Mouse (Mus musculus) erythroblast, embryonic 14.5 days (primary cell): ENCODE results near the gene Srd5a3. TPM values are rescaled to one million over a fixed set of nuclear protein-coding genes. Genes with fewer than 3 reads are reported as not detected.
"Not testable (repeated sequence)": the region's sequence is repeated elsewhere in the genome, so short reads cannot be mapped to it uniquely, and the experiment has no call there.

ENCODE experiments used
- H3K27me3 ChIP-seq: 2 replicates; pipeline ENCODE4 v1.6.1; 2012; ENCODE audit warnings: inconsistent platforms; ENCODE audit not compliant: control insufficient read depth
- H3K36me3 ChIP-seq: 2 replicates; pipeline ENCODE4 v1.6.1; 2012; ENCODE audit warnings: mild to moderate bottlenecking, inconsistent platforms; ENCODE audit not compliant: control insufficient read depth
- H3K4me1 ChIP-seq: 2 replicates; pipeline ENCODE4 v1.6.1; 2012; ENCODE audit warnings: inconsistent platforms; ENCODE audit not compliant: control insufficient read depth
- H3K4me3 ChIP-seq: replicated peaks from 2 replicates; pipeline ENCODE3; 2012; ENCODE audit warnings: moderate library complexity, mild to moderate bottlenecking, inconsistent platforms
- H3K9me3 ChIP-seq: 2 replicates; pipeline ENCODE4 v1.6.1; 2012; ENCODE audit warnings: low read length, inconsistent platforms, mixed read lengths; ENCODE audit not compliant: control insufficient read depth
- GATA1 ChIP-seq: IDR thresholded peaks from 2 replicates; pipeline ENCODE4 v1.6.1; 2012; ENCODE audit warnings: low read length, inconsistent platforms, mixed read lengths
- TAL1 ChIP-seq: IDR thresholded peaks from 3 replicates; pipeline ENCODE4 v1.6.1; 2012; ENCODE audit warnings: low read length, inconsistent platforms, mixed read lengths
- polyA plus RNA-seq: library from polyadenylated mRNA; stranded (reverse); fragments of >175 nt; gene quantifications from 2 replicates; pipeline ENCODE4 v1.2.3, GENCODE M21; 2012

The Srd5a3 gene
- 4.1 and 4.6 TPM in 2 replicates for polyA plus RNA-seq

DNA sequence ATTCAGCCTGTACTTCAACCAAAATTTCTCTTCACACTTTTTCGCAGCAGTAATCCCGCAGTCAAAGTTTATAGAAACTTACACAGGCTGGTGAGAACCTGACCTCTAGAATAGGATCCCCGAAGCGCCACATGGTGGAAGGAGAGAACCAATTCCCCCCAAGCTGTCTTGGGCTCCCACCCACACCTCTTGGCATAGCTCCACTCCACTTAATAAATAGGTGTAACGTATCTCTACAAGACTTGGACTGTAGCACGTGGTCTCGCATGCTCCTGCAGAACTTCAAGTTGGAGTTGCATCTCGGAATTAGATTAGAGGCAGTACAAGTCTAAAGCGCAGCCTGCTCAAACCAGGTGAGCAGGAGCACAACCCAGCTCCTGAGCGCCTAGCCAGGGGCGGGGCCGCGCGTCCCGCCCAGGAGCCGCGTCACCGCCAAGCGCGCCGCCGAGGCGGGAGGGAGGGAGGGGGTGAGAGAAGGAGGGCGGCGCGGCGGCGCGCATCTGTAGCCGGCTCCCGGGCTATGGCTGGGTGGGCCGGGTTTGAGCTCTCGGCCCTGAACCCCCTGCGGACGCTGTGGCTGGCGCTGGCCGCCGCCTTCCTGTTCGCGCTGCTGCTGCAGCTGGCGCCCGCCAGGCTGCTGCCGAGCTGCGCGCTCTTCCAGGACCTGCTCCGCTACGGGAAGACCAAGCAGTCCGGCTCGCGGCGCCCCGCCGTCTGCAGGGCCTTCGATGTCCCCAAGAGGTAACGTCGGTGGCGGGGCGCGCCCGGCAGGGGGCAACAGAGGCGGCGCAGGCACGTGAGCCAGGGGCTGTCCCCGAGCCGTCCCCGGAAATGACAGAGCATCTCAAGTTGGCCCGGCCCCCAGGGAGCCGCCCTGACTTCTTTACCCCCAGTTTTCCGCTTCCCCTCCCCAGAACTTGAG is at the start of gene Srd5a3:
TSS of gene Srd5a3 (plus strand) at position 464 of the 922 bp plus-strand sequence.
- peaks cover 7% of the 10 kb centered on the region for H3K36me3 ChIP-seq
- TF ChIP-seq GATA1 (no peak), TAL1 (no peak)
- H3K27me3 ChIP-seq = no peaks in the 10 kb centered on the region
- peaks cover 3% of the 10 kb centered on the region; the same call in 1 of the 2 replicates for H3K9me3 ChIP-seq
- peaks cover 56% of the 10 kb centered on the region for H3K4me1 ChIP-seq
- peak within 1 kb of the TSS; percentile 89 for H3K4me3 ChIP-seq

DNA sequence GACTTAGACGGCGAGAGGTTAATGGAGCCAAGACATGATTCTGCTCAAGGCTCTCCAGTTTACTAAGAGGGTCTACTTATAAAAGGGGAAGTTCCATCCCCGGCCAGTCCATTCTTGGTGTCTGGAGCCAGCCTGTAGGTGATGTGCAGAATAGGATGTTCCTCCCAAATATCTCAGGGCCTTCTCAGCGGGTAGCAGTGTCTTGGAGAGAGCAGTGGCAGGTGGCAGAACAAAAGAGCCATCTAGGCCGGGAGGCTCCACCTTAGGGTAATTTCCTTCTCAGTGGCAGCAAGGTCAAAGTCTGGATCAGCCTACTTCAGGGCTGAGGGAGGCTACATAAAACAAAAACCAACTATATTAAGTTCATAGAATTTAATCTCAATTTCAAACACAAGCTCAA is 36.3 kb upstream of the Srd5a3 start:
- H3K36me3 ChIP-seq, H3K4me1 ChIP-seq, H3K27me3 ChIP-seq, H3K4me3 ChIP-seq, H3K9me3 ChIP-seq: not testable (repeated sequence)

DNA sequence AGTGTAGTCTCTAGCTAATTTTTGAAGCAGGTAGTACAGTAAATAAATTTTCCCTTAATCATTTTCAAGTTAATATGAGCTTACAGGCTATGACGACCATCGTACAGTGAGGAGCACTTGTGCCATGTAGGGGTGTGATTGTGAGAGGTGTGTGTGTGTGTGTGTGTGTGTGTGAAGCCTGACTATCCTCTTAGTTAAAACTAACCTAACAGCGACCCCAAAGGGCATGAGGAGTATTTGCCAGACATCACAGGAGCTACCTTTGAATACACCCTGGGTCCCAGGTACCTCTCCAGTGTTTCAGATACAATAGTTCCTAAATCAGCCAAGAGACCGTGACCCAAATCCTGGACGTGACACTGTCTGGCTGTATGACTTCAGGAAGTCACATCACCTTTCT is 32.8 kb upstream of the Srd5a3 start:
- Histone ChIP-seq H3K4me1 (no peaks in the 10 kb centered on the region), H3K9me3 (no peaks in the 10 kb centered on the region), H3K36me3 (no peaks in the 10 kb centered on the region), H3K27me3 (no peaks in the 10 kb centered on the region), H3K4me3 (no peak overlapping the region)
- TF ChIP-seq TAL1 = no peak
- no peak for TF ChIP-seq GATA1

DNA sequence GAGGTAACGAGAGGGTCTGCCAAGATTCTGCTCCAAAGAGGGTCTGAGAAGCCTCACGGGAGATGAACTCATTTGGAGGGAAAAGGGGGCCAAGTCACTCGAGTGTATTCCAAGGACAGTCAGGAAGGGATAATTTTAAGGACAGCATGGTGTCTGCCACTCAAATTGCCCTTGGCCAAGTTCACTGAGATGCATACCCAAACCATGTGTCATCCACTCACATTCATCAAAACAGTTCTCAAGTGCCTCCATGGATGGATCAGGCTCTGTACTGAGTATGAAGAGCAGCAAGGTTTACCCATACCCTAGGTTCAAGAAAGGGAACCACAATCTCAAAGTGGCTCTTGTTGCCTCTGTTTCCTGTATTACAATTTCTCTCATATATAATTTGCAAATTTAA is 31.6 kb upstream of the Srd5a3 start:
- H3K4me3 ChIP-seq = no peak overlapping the region
- no peaks in the 10 kb centered on the region for H3K27me3 ChIP-seq
- no peaks in the 10 kb centered on the region for H3K36me3 ChIP-seq
- TF ChIP-seq GATA1 (no peak), TAL1 (no peak)
- H3K9me3 ChIP-seq = no peaks in the 10 kb centered on the region
- no peaks in the 10 kb centered on the region for H3K4me1 ChIP-seq

DNA sequence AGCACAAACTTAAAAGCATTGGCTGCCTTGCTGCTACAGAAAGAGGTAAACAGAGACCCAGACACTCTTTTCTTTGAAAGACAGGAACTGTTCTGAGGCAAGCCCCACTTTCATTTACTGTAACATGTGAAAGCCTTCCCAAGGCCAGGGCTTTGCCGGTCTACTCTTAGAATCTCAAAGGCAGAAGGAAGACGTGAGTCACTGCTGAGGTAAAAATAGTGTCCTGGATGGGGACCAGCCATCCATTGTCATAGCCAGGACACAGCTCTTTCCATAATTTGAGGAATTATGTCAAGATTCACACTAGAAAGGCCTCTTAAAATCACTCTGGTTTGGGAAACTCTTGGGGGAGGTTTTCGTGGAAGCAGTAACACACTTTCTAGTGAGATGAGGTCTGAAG is 28.9 kb upstream of the Srd5a3 start:
- no peak for TF ChIP-seq TAL1
- no peak for TF ChIP-seq GATA1
- Histone ChIP-seq H3K27me3 (no peaks in the 10 kb centered on the region), H3K9me3 (no peaks in the 10 kb centered on the region), H3K36me3 (no peaks in the 10 kb centered on the region), H3K4me3 (no peak overlapping the region), H3K4me1 (no peaks in the 10 kb centered on the region)

DNA sequence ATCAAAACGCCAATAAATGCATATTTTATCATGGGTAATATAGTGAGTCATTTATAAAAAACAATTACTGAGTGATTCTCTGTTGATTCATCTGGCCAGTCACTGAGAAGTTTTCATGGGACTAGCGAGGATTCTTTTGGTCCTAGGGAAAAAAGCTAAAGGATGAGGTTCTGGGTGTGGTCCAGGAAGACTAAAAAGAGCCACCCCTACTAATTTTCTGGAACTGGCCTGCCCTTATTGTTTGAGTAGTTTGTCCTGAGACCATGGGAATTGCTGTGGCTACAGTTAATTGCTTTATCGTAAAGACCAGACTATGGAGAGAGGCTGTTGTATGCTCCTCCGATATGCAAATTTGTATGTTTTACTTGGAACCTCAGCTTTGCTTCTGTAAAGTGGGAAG is 28.1 kb upstream of the Srd5a3 start:
- H3K4me3 ChIP-seq = no peak overlapping the region
- TF ChIP-seq GATA1 (no peak), TAL1 (no peak)
- H3K9me3 ChIP-seq = no peaks in the 10 kb centered on the region
- H3K36me3 ChIP-seq = no peaks in the 10 kb centered on the region
- H3K4me1 ChIP-seq = no peaks in the 10 kb centered on the region
- H3K27me3 ChIP-seq = no peaks in the 10 kb centered on the region

DNA sequence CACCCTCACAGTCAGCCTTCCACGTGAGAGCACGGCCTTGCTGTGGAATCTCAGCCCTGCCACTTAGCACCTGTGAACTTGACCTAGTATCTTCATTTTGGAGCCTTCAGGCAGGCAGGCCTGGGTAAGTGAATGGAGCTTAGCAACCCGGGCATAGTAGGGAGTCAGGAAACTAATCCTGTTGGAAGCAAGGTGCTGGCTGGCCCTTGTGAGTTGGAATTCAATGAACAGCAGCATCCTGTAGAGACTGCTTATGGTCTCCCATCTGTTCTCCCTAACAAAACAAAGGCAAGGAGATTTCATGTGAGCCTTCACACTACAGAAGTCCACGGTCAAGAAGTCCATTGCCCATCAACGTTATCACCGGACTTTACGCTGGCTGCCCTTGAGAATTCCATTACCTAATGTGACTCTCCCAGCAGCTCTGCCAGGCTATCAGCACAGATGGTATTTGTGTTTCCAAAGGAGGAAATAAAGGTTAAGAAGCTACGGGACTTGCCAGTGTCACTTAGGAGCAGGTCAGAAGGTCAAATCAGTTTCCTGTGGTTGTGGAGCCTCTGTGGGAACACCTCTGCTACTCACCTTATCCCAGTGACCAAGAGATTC is 24.5 kb upstream of the Srd5a3 start:
- H3K9me3 ChIP-seq = no peaks in the 10 kb centered on the region
- no peak overlapping the region for H3K4me3 ChIP-seq
- no peaks in the 10 kb centered on the region for H3K4me1 ChIP-seq
- no peaks in the 10 kb centered on the region for H3K36me3 ChIP-seq
- TF ChIP-seq TAL1 (no peak), GATA1 (no peak)
- H3K27me3 ChIP-seq = no peaks in the 10 kb centered on the region

DNA sequence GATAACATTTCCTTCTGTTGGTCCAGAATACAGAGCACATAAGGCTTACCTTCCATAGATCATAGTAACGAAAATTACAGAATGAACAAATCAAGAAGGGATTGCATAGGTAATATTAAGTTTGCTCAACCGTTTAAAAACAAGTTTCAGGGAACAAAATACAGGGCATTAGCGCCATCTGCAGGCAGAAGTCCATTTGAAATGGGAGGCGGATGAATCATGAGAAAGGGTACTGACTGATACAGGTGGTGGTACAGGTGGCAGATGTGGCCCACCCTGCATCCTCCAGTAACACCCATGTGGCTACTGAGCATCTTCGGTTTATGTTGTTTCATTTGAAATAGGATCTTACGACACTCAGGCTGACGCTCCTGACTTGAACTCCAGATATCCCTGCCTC is 21.6 kb upstream of the Srd5a3 start:
- TF ChIP-seq GATA1 = no peak
- no peak for TF ChIP-seq TAL1
- Histone ChIP-seq H3K27me3 (no peaks in the 10 kb centered on the region), H3K4me1 (no peaks in the 10 kb centered on the region), H3K4me3 (no peak overlapping the region), H3K9me3 (peaks cover 4% of the 10 kb centered on the region; the same call in 1 of the 2 replicates), H3K36me3 (no peaks in the 10 kb centered on the region)

DNA sequence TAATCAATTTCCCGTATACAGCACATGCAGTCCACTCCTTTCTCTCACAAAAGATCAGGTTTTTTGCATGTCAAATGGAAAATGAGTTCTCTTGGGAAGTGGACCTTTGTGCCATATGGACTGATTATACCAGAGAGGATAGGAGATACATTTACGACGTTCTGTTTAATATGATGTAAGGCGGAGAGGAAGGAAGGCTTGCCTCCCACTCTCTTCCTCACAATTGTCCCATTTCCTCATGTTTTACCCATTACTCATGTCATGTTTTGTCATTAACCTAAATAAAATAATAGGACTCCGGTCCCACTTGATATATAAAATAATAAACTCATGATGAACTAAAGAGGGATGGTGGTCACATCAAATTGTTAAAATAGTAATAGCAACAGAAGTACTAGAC is 19.4 kb upstream of the Srd5a3 start:
- H3K4me1 ChIP-seq = no peaks in the 10 kb centered on the region
- no peaks in the 10 kb centered on the region for H3K36me3 ChIP-seq
- TF ChIP-seq TAL1 = no peak
- TF ChIP-seq GATA1 = no peak
- no peak overlapping the region for H3K4me3 ChIP-seq
- H3K27me3 ChIP-seq = no peaks in the 10 kb centered on the region
- peaks cover 4% of the 10 kb centered on the region; the same call in 1 of the 2 replicates for H3K9me3 ChIP-seq
